Mouse (Mus musculus): ENCODE measurements at regions not wholly inside any gene's neighbourhood (a gene's known extent, or its start where the extent isn't known, plus 50 kb on each side); places are given as distances from the start of the nearest gene placed in this dataset.

- no peak for ATAC-seq (replicated peaks; ENCODE audit: low read depth, poor library complexity, severe bottlenecking)
Measured at GRCm38 (mm10) chr15:36945309-36945708, 62.3 kb downstream of the Zfp706 start.

DNA sequence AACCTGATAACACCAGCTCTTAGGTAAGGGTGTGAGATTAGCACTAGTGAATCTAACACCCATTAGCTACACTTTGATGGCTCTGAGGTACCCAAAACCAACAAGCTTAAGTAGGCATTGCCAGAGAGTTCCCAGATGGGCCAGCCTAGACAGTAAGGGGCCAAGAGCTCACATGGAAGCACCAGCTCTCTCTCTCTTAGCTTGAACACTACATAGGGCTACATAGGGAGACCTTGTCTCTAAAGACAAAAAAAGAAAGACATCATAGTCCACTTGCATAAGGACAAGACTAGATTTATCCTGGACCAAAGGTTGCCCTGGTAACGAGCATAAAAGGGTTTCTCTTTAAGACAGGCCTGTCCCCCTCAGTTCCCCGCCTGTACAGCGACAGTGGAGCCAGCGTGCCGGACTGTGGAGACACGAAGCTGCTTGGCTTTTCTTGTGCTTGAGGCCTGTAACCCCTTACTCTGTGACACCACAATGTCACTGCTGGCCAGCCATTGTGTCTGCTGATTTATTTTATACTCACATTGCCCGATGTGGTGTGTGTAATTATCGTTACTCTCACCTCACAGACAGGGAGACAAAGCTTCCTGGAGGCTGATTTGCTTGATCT is 62.9 kb downstream of the Zfp706 start:
- ATAC-seq (replicated peaks; ENCODE audit: low read depth, poor library complexity, severe bottlenecking) = no peak

- ATAC-seq (replicated peaks; ENCODE audit: low read depth, poor library complexity, severe bottlenecking) = no peak
Measured at GRCm38 (mm10) chr15:36943492-36944112, 64.0 kb downstream of the Zfp706 start.

DNA sequence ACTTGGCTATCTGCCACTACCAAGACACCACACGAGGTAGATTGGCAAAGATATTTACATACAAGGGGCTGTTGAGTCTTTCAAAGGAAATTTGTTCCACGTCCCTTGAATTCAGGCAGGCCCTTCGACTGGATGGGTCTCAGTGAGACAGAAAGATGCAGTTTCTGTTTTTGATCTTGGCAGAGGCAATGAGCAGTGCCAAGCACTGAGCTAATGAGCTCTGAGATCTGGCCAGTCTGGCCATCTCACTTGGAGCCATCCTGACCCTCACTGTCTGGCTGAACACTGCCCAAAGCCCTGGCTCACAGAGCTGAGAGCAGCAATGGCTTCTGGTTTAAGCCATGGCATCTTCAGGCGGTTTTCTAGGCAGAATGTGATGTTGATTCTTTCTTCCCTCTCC is 65.3 kb downstream of the Zfp706 start:
- ATAC-seq (replicated peaks; ENCODE audit: low read depth, poor library complexity, severe bottlenecking) = no peak

DNA sequence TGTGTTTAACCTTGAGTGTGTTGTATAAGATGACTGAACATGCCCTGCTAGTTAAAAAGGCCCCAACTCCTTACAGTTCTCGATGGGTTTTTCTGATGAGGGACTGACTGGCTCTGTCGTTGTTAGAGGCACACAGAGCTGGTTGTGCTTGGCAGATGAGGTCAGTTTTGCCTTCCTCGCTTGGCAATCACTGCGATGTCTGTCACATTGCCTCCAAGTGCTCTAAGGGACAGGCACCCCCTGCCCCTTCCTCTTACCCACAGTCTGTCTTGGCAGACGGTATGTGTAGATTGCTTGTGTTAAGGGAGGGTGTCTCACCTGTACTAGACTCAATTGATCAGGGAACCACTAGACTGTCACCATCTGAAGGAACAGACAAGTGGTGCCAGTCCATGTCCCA is 65.8 kb downstream of the Zfp706 start:
- no peak for ATAC-seq (replicated peaks; ENCODE audit: low read depth, poor library complexity, severe bottlenecking)

- ATAC-seq (replicated peaks; ENCODE audit: low read depth, poor library complexity, severe bottlenecking) = no peak
Measured at GRCm38 (mm10) chr15:36939608-36940007, 68.0 kb downstream of the Zfp706 start.

GRCm38 (mm10) chr15:36939153-36939552 is 68.4 kb downstream of the Zfp706 start:
- ATAC-seq (replicated peaks; ENCODE audit: low read depth, poor library complexity, severe bottlenecking) = no peak

- peak; percentile 82 for ATAC-seq (replicated peaks; ENCODE audit: low read depth, poor library complexity, severe bottlenecking)
Measured at GRCm38 (mm10) chr15:36938511-36939150, 68.9 kb downstream of the Zfp706 start.

DNA sequence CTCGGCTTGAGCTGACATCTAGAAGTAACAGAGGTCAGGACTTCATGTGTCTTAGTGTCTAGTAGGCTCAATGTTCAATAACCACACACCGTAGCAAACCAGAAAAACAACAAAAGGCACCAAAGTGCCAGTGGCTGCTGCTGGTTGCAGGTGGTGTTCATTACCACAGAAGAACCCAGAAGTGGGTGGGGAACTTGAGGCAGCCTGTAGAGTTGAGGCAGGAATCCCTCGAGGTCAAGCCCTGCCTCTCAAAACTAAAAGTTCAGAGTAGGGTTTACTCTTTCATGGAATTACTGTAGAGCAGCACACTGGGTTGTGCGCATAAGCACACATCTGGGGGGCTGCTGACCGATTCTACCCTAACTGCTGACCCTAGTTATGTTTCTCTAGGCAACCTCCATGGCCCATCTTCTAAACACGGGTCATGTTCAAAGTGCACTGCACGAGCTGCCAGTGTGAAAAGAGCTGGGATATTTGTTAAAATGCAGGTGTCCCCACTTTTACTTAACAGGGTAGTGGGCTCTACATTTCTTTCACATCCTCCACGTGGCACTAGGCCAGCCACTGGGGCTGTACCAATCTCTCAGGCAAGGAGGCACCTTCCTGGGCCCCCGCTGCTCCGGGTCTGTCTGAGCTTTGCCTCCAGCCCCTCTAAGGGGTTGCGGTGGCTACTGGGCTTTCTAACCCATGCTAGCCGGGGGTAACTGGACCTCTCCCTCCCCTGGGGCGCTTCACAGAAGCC is 69.6 kb downstream of the Zfp706 start:
- ATAC-seq (replicated peaks; ENCODE audit: low read depth, poor library complexity, severe bottlenecking) = no peak

DNA sequence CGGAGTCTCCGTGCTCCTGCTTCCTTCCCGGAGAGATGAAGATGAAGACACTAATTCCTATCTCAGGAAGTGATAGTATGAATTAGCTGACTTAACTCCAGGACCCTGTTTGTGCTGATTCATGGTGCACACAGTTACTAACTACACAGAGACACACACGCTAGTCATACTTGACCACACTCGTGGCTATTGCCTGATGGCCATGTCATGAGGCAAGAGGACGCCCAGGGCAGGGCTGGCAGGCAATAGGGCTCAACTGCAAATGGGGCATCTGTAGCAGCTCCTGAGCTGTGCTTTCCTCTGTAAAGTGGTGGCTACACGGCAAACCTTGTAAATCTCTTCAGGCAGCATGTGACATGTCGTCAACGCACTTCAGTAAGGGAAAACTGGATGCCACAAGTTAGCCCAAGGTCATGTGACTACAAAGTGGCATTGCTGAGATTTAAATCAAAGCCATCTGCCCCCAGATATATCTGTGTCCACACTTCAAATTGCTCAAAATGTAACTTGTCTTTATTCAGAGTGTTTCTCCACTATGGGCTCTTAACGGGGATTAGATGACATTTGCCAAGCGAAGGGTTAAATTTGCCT is 70.4 kb downstream of the Zfp706 start:
- ATAC-seq (replicated peaks; ENCODE audit: low read depth, poor library complexity, severe bottlenecking) = 0 out of 2 replicates have a peak, but pooled peaks have one; percentile 9

GRCm38 (mm10) chr15:36934801-36935200 is 72.8 kb downstream of the Zfp706 start:
- ATAC-seq (replicated peaks; ENCODE audit: low read depth, poor library complexity, severe bottlenecking) = no peak

- ATAC-seq (replicated peaks; ENCODE audit: low read depth, poor library complexity, severe bottlenecking) = peak; percentile 53
Measured at GRCm38 (mm10) chr15:36933581-36933991, 74.0 kb downstream of the Zfp706 start.

GRCm38 (mm10) chr15:36931460-36931859 is 76.1 kb downstream of the Zfp706 start:
- peak; percentile 28; the same call in 1 of the 2 replicates for ATAC-seq (replicated peaks; ENCODE audit: low read depth, poor library complexity, severe bottlenecking)

DNA sequence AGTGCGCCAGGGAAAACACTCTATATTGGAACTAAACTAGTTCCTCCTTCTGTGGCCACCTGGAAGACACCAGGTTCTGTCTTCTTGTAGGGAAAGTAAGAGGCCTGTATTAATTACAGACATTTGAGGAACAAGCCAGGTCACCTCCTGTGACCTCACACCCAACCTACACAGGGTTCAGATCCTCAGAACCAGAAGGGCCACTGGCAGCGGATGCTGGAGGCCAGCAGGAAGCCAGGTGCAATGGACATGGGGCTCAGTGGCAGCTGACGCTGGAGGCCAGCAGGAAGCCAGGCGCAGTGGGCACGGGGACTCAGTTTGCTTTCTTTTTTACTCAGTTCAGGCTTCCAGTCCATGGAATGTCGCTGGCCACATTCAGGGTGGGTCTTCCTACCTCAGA is 77.1 kb downstream of the Zfp706 start:
- peak; percentile 29; the same call in 1 of the 2 replicates for ATAC-seq (replicated peaks; ENCODE audit: low read depth, poor library complexity, severe bottlenecking)

GRCm38 (mm10) chr15:36929786-36930185 is 77.8 kb downstream of the Zfp706 start:
- no peak for ATAC-seq (replicated peaks; ENCODE audit: low read depth, poor library complexity, severe bottlenecking)

DNA sequence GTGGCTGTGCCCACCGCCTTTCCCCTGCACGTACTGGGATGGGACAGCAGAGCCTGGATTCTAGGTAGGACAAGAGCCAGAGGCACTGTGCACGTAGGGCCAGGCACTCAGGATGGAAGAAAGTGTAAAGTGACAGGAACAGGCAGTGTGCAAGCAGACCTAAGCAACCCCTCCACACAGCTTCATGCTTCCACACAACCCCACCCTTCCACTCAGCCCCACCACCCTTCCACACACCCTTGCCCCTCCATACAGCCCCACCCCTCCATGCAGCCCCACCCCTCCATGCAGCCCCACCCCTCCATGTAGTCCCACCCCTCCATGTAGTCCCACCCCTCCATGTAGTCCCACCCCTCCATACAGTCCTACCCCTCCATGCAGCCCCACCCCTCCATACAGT is 78.5 kb downstream of the Zfp706 start:
- ATAC-seq (replicated peaks; ENCODE audit: low read depth, poor library complexity, severe bottlenecking) = no peak

- ATAC-seq (replicated peaks; ENCODE audit: low read depth, poor library complexity, severe bottlenecking) = no peak
Measured at GRCm38 (mm10) chr15:36928678-36929077, 78.9 kb downstream of the Zfp706 start.

DNA sequence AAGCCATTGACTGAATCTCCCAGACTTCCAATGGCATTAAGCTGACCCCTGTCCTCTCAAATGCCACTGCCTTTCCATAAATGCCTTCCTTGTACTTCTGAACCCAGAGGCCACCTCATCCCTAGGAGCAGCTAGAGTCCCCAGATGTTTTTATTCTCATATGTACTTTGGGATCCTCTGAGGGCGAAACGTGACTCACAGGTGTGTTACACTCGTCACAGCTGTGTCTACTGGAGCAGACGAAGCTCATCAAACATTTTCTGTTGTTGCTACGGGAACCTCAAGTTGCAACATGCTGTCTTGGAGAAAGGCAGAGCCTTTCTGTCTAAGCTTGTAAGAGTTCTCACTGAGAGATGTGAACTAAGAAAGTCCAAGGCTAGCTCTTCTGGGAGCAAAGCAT is 80.1 kb downstream of the Zfp706 start:
- no peak for ATAC-seq (replicated peaks; ENCODE audit: low read depth, poor library complexity, severe bottlenecking)

- no peak for ATAC-seq (replicated peaks; ENCODE audit: low read depth, poor library complexity, severe bottlenecking)
Measured at GRCm38 (mm10) chr15:36924171-36924570, 83.4 kb downstream of the Zfp706 start.

DNA sequence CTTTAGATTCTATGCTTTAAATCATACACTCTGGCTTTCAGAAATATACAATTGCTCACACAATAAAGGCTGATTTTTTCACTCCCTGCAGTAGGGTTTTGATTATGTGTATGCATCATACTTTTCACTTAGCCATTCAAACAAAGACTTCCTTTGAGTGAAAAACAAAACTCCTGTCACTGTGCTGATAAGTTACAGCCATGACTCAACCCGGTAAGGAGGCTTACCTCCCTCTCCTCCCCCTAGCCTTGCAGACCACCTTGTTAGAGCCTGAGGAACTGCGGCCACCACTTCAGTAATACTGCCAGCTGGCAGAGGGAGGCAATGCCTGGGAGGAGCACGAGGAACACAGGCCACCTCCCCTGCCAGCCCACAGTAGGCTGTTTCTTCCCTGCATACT is 86.2 kb downstream of the Zfp706 start:
- ATAC-seq (replicated peaks; ENCODE audit: low read depth, poor library complexity, severe bottlenecking) = no peak
